Comparison of ENCODE assay signal across 18 mouse cellular contexts in genomic region chr5:105614682-105615434, GRCm38 (mm10).
DNase-seq lines count a peak whose midpoint lies in the region; ATAC-seq and TF ChIP-seq lines count a peak whose summit lies in the region.
"Had no signal": no experiment of that assay in that cellular context is flagged by ENCODE, and none has a peak within 500 bp of the region (broad histone marks: within the 10 kb centered on the region; RNA-seq: fewer than 3 reads in every experiment).

No protein-coding gene starts in this region.

- intact Hi-C loops in gastrocnemius, adult 2 months (cut with DNase I) = no loop called here
- intact Hi-C loops in gastrocnemius, postnatal 36 days (cut with DNase I) = no loop called here

- peak overlapping the region; percentile 6; the same call in 1 of the 2 replicates for H3K27ac ChIP-seq in gastrocnemius, adult 2 months
- H3K27ac ChIP-seq in lung, embryonic 16.5 days (ENCODE audit: low read length) = peak overlapping the region; percentile 80
- H3K27ac ChIP-seq: liver, embryonic 12.5 days; midbrain, embryonic 13.5 days had no signal

- H3K4me3 ChIP-seq in gastrocnemius, adult 2 months = no peak overlapping the region
- H3K4me3 ChIP-seq in lung, embryonic 16.5 days (ENCODE audit: low read length) = no peak overlapping the region
- no peak overlapping the region for H3K4me3 ChIP-seq in lung, adult 2 months (replicated peaks; ENCODE audit: extremely low read depth, low read depth, low read length)
- H3K4me3 ChIP-seq: heart, embryonic 12.5 days; liver, embryonic 12.5 days; midbrain, embryonic 13.5 days; myocyte had no signal

- DNase-seq in gastrocnemius, adult 2 months = no peak
- no peak for DNase-seq in gastrocnemius, postnatal 36 days
- DNase-seq in lung, adult 2 months = no peak
- DNase-seq in naive thymus-derived CD4-positive, alpha-beta T cell, adult 2 months (ENCODE audit: low read depth) = peak; percentile 64
- no peak for DNase-seq in testis, postnatal 10 days (ENCODE audit: low spot score)
- no peak for DNase-seq in adrenal gland, postnatal 14 days
- DNase-seq: cerebellum, adult 9-10 months; gastrocnemius, postnatal 14 days; heart, postnatal 4 days; layer of hippocampus, postnatal 36 days; left cerebral cortex, postnatal 4 days had no signal

- no peak overlapping the region for H3K4me2 ChIP-seq in lung, embryonic 16.5 days (ENCODE audit: low read depth, low read length)
- H3K4me2 ChIP-seq: heart, embryonic 12.5 days; liver, embryonic 12.5 days; midbrain, embryonic 13.5 days had no signal

- no peak overlapping the region for H3K9ac ChIP-seq in lung, embryonic 16.5 days (ENCODE audit: low read length)
- H3K9ac ChIP-seq: heart, embryonic 12.5 days; liver, embryonic 12.5 days; midbrain, embryonic 13.5 days had no signal

- TF ChIP-seq CTCF in gastrocnemius, adult 2 months (IDR thresholded peaks at IDR 0.05) = no peak
- no peak for TF ChIP-seq CTCF in lung, adult 2 months (IDR thresholded peaks at IDR 0.05; ENCODE audit: insufficient read depth, low read length)

- peak; percentile 74 for ATAC-seq in lung, embryonic 16.5 days (ENCODE audit: low read depth)
- ATAC-seq in activated CD4-positive, CD25-positive, alpha-beta regulatory T cell, adult 4 months = peak; percentile 79
- ATAC-seq: liver, embryonic 12.5 days; Patski had no signal

- no peak for TF ChIP-seq POLR2A in lung, adult 2 months (IDR thresholded peaks at IDR 0.05; ENCODE audit: borderline replicate concordance, extremely low read depth, low read depth, low read length)

- H3K27me3 ChIP-seq in lung, embryonic 16.5 days (ENCODE audit: control insufficient read depth, insufficient read depth, low read depth, low read length) = no peaks in the 10 kb centered on the region
- H3K27me3 ChIP-seq: heart, embryonic 12.5 days; liver, embryonic 12.5 days; midbrain, embryonic 13.5 days; Patski had no signal

- WGBS in lung, embryonic 16.5 days = 39% methylated on average over 8 of the region's 9 CpGs
- 34% methylated on average over 9 of the region's 9 CpGs for WGBS in lung, adult 2 months

- H3K4me1 ChIP-seq in lung, embryonic 16.5 days (replicated peaks; ENCODE audit: control insufficient read depth, insufficient read depth, low read length) = peaks cover 7% of the 10 kb centered on the region; the same call in 1 of the 2 replicates
- peaks cover 11% of the 10 kb centered on the region for H3K4me1 ChIP-seq in lung, adult 2 months (ENCODE audit: control insufficient read depth, insufficient read depth, low read length)
- H3K4me1 ChIP-seq: heart, embryonic 12.5 days; midbrain, embryonic 13.5 days had no signal

- no peaks in the 10 kb centered on the region for H3K9me3 ChIP-seq in lung, embryonic 16.5 days (ENCODE audit: control insufficient read depth, low read length)
- H3K9me3 ChIP-seq: liver, embryonic 12.5 days; midbrain, embryonic 13.5 days had no signal

- H3K36me3 ChIP-seq in lung, embryonic 16.5 days (ENCODE audit: control insufficient read depth, insufficient read depth, low read length) = no peaks in the 10 kb centered on the region
- H3K36me3 ChIP-seq: midbrain, embryonic 13.5 days had no signal
